Mouse (Mus musculus) urinary bladder, postnatal 4 days (tissue): ENCODE measurements at regions not wholly inside any gene's neighbourhood (a gene's known extent, or its start where the extent isn't known, plus 50 kb on each side); places are given as distances from the start of the nearest gene placed in this dataset.
"Not testable (repeated sequence)": the region's sequence is repeated elsewhere in the genome, so short reads cannot be mapped to it uniquely, and the experiment has no call there.

Experiments
- DNase-seq, 2 experiments: peaks; one replicate each; pipeline ENCODE4 v3.0.0; 2021 to 2022; ENCODE audit warnings: low spot score in 2 of 2

GRCm38 (mm10) chr2:116444163-116444562, 378.5 kb upstream of the Meis2 start:
- no peak for DNase-seq

GRCm38 (mm10) chr2:116440252-116440651, 374.6 kb upstream of the Meis2 start:
- DNase-seq = no peak

GRCm38 (mm10) chr2:116433481-116433880, 367.8 kb upstream of the Meis2 start:
- no peak for DNase-seq

- DNase-seq = no peak
Measured at GRCm38 (mm10) chr2:116424131-116424530, 358.5 kb upstream of the Meis2 start.

GRCm38 (mm10) chr2:116417428-116418195, 352.0 kb upstream of the Meis2 start:
- DNase-seq = no peak

- no peak for DNase-seq
Measured at GRCm38 (mm10) chr2:116415742-116416141, 350.1 kb upstream of the Meis2 start.

GRCm38 (mm10) chr2:116402113-116402512, 336.5 kb upstream of the Meis2 start:
- DNase-seq = no peak

- no peak for DNase-seq
Measured at GRCm38 (mm10) chr2:116399966-116400365, 334.3 kb upstream of the Meis2 start.

- DNase-seq = no peak
Measured at GRCm38 (mm10) chr2:116368811-116369210, 303.2 kb upstream of the Meis2 start.

- no peak for DNase-seq
Measured at GRCm38 (mm10) chr2:116364136-116364535, 298.5 kb upstream of the Meis2 start.

- DNase-seq = no peak
Measured at GRCm38 (mm10) chr2:116358145-116358544, 292.5 kb upstream of the Meis2 start.

GRCm38 (mm10) chr2:116348530-116348914, 282.9 kb upstream of the Meis2 start:
- DNase-seq = no peak

- no peak for DNase-seq
Measured at GRCm38 (mm10) chr2:116347827-116348529, 282.3 kb upstream of the Meis2 start.

- no peak for DNase-seq
Measured at GRCm38 (mm10) chr2:116331801-116332200, 266.2 kb upstream of the Meis2 start.

GRCm38 (mm10) chr2:116322039-116322770, 256.6 kb upstream of the Meis2 start:
- no peak for DNase-seq

- no peak for DNase-seq
Measured at GRCm38 (mm10) chr2:116299551-116299950, 233.9 kb upstream of the Meis2 start.

GRCm38 (mm10) chr2:116289886-116290285, 224.2 kb upstream of the Meis2 start:
- DNase-seq = no peak

- not testable (repeated sequence) for DNase-seq
Measured at GRCm38 (mm10) chr2:116243191-116243590, 177.6 kb upstream of the Meis2 start.

GRCm38 (mm10) chr2:116236731-116237130, 171.1 kb upstream of the Meis2 start:
- no peak for DNase-seq

- DNase-seq = no peak
Measured at GRCm38 (mm10) chr2:116232793-116233192, 167.2 kb upstream of the Meis2 start.

GRCm38 (mm10) chr2:116216418-116216817, 150.8 kb upstream of the Meis2 start:
- DNase-seq = peak in 1 of 2 experiments; percentile 63
